Comparison of ENCODE assay signal across 11 mouse cellular contexts in genomic region chr8:5093991-5094390, GRCm38 (mm10). TPM values are rescaled to one million over a fixed set of nuclear protein-coding genes. Genes with fewer than 3 reads are reported as not detected.
"Had no signal": no experiment of that assay in that cellular context is flagged by ENCODE, and none has a peak within 500 bp of the region (broad histone marks: within the 10 kb centered on the region; RNA-seq: fewer than 3 reads in every experiment).

No protein-coding gene starts in this region.

RNA-seq across cellular contexts. Expression of gene Slc10a2, which starts 11.2 kb away (rescaled TPM):
- total RNA-seq: neutrophil, adult 5-6 weeks had no signal
- polyA plus RNA-seq: neural tube, embryonic 13.5 days; neural tube, embryonic 14.5 days; neural tube, embryonic 15.5 days; spleen, adult 2 months; stomach, embryonic 14.5 days; stomach, embryonic 16.5 days; stomach, postnatal 0 days; thymus, adult 2 months; thymus, postnatal 0 days; urinary bladder, adult 2 months had no signal
